Mouse (Mus musculus) heart, postnatal 25 days (tissue): ENCODE results near the gene Actl7a. TPM values are rescaled to one million over a fixed set of nuclear protein-coding genes. Genes with fewer than 3 reads are reported as not detected.

Experiments used
- DNase-seq: peaks from one replicate; pipeline ENCODE4 v3.0.0; 2022; ENCODE audit warnings: low spot score
- intact Hi-C: fragments of 180-260 bp; cut with DNase I; formaldehyde crosslinking; loops from one replicate; pipeline ENCODE4 v1.15.1; 2025
- total RNA-seq, 2 experiments: library from RNA; stranded (reverse); gene quantifications; 2 replicates each; pipeline ENCODE4 v1.2.3; 2021

Gene Actl7a
- total RNA-seq, 2 experiments from 2014 or later, result not detected

- intact Hi-C loops, result no loop called here
- no peak for DNase-seq
Observed at GRCm38 (mm10) chr4:56756966-56757600, 13.9 kb downstream of the Actl7a start.

GRCm38 (mm10) chr4:56757693-56758092 is 14.5 kb downstream of the Actl7a start:
- intact Hi-C loops, result no loop called here
- no peak for DNase-seq

DNA sequence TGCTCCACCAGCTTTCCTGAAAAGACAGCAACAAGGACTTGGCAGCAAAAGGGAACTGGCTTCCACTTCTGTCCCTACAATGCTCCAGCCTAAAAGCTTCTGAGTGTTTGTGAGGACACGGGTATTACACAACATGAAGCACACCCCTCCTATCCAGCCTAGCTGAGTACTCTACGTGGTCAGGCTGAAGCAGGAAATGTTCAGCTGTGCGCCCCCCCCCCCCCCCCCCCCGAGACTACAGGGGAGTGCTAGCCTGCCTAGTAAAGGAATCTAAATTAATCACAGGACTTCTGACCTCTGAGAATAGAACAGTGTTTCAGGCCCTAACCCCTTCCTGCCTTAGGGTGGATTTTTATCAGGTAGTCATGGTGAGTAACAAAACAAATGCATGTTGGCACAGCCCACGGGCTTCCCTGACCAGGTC is 24.7 kb downstream of the Actl7a start:
- DNase-seq, result peak; percentile 15
- intact Hi-C loops, result no loop called here

GRCm38 (mm10) chr4:56768913-56769312 is 25.7 kb downstream of the Actl7a start:
- intact Hi-C loops, result no loop called here
- DNase-seq, result peak; percentile 10

GRCm38 (mm10) chr4:56771065-56771464 is 27.9 kb downstream of the Actl7a start:
- DNase-seq, result no peak

GRCm38 (mm10) chr4:56791373-56791772 is 48.2 kb downstream of the Actl7a start:
- DNase-seq, result no peak
- intact Hi-C loops, result no loop called here

More at GRCm38 (mm10) chr4:56771065-56771464, 27.9 kb downstream of the Actl7a start:
- intact Hi-C loops, result no loop called here

Other genes with a start within 250 kb of the Actl7a start
- gene Gm26657, start 3.3 kb upstream of the Actl7a start, total RNA-seq, result not detected
- not detected for gene Actl7b, start 2.0 kb upstream of the Actl7a start, total RNA-seq
- gene Elp1, start 58.9 kb downstream of the Actl7a start, total RNA-seq, result 10 to 100 TPM; 15.8 to 23.0 TPM
- 1 to 10 TPM; 2.2 TPM for gene Fam206a, start 58.9 kb downstream of the Actl7a start, total RNA-seq
- 10 to 100 TPM; 24.1 to 25.1 TPM for gene Ctnnal1, start 121.8 kb downstream of the Actl7a start, total RNA-seq
- 10 to 100 TPM; 56.5 to 58.1 TPM for gene Tmem245, start 204.0 kb downstream of the Actl7a start, total RNA-seq
- under 1 TPM in 1 of 2 experiments, not detected in 1; 0.05 TPM for gene Frrs1l, start 247.0 kb downstream of the Actl7a start, total RNA-seq